Mouse (Mus musculus): Measurements from ENCODE around the gene Golga1. TPM values are rescaled to one million over a fixed set of nuclear protein-coding genes. Genes with fewer than 3 reads are reported as not detected.
"Not testable (repeated sequence)": the region's sequence is repeated elsewhere in the genome, so short reads cannot be mapped to it uniquely, and the experiment has no call there.

Golga1 gene
- polyA plus RNA-seq, 1 experiment from 2014 or later = 10.4 TPM

DNA sequence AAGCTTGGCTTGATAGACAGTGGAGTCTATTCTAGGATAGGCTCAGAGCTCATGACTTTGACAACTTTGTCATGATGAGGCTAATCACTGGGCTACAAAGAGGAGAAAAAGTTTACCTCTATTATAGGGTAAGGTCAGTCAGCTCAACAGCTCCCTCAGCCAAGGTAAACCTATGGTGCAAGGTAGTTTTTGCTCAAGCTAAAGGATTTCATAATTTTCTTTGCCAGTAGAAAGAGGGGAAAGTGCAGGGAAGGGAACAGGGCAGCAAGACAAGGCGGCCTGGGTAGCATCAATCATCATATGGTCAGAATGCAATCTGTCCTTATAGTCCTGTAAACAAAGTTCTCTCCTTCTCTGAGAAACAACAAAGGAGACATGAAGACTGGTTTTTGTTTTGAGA is 25.1 kb downstream of the Golga1 start:
- no peak overlapping the region for H3K4me3 ChIP-seq (replicated peaks)
- H3K9ac ChIP-seq = no peak overlapping the region
- H3K9me3 ChIP-seq (replicated peaks) = no peaks in the 10 kb centered on the region
- no peak overlapping the region for H3K4me2 ChIP-seq
- 82% methylated on average over 1 of the region's 1 CpGs for WGBS (ENCODE audit: insufficient replicate concordance)
- no peaks in the 10 kb centered on the region for H3K27me3 ChIP-seq
- H3K4me1 ChIP-seq (replicated peaks) = no peaks in the 10 kb centered on the region
- H3K36me3 ChIP-seq (replicated peaks) = peaks cover 69% of the 10 kb centered on the region
- no peak for ATAC-seq (ENCODE audit: insufficient read depth)
- H3K27ac ChIP-seq (replicated peaks) = no peak overlapping the region

DNA sequence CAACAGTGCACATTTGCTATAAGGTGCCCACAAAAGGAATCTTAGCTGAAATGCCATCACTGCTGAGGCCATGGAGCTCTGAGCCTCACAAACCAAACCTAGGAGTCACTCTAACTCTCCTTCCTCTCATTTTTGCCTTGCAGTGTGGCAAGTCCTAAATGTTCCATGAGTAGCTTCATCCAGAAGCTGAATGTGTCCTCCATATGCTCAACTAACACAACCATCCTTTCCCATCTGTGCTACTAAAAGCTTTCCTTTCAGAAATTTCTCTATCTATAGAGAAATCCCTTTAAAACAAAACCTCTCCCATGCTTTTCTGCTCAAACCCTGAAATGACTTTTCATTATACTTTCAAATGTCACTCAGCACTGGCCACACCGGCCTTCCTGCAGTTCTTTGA is 33.7 kb downstream of the Golga1 start:
- H3K4me2 ChIP-seq = no peak overlapping the region
- no peak for ATAC-seq (ENCODE audit: insufficient read depth)
- no peak overlapping the region for H3K27ac ChIP-seq (replicated peaks)
- no peak overlapping the region for H3K4me3 ChIP-seq (replicated peaks)
- 76% methylated on average over 1 of the region's 1 CpGs for WGBS (ENCODE audit: insufficient replicate concordance)
- no peaks in the 10 kb centered on the region for H3K9me3 ChIP-seq (replicated peaks)
- H3K9ac ChIP-seq = no peak overlapping the region
- peaks cover 86% of the 10 kb centered on the region for H3K36me3 ChIP-seq (replicated peaks)
- no peaks in the 10 kb centered on the region for H3K27me3 ChIP-seq
- no peaks in the 10 kb centered on the region for H3K4me1 ChIP-seq (replicated peaks)

- Histone ChIP-seq H3K9me3 (replicated peaks) (no peaks in the 10 kb centered on the region), H3K4me1 (replicated peaks) (no peaks in the 10 kb centered on the region), H3K4me2 (no peak overlapping the region), H3K4me3 (replicated peaks) (no peak overlapping the region), H3K27ac (replicated peaks) (no peak overlapping the region), H3K9ac (no peak overlapping the region), H3K36me3 (replicated peaks) (peaks cover 92% of the 10 kb centered on the region), H3K27me3 (no peaks in the 10 kb centered on the region)
- no peak for ATAC-seq (ENCODE audit: insufficient read depth)
- WGBS (ENCODE audit: insufficient replicate concordance) = 78% methylated on average over 1 of the region's 1 CpGs
These were observed 45.3 kb downstream of the Golga1 start for GRCm38 (mm10) chr2:39020004-39020403.

GRCm38 (mm10) chr2:39016581-39016980 is 48.8 kb downstream of the Golga1 start:
- Histone ChIP-seq H3K9ac (no peak overlapping the region), H3K4me2 (no peak overlapping the region), H3K27me3 (no peaks in the 10 kb centered on the region), H3K4me1 (replicated peaks) (peaks cover 14% of the 10 kb centered on the region), H3K4me3 (replicated peaks) (no peak overlapping the region), H3K9me3 (replicated peaks) (no peaks in the 10 kb centered on the region), H3K27ac (replicated peaks) (no peak overlapping the region), H3K36me3 (replicated peaks) (peaks cover 94% of the 10 kb centered on the region)
- no peak for ATAC-seq (ENCODE audit: insufficient read depth)
- 61% methylated on average over 3 of the region's 3 CpGs for WGBS (ENCODE audit: insufficient replicate concordance)

- Histone ChIP-seq H3K36me3 (replicated peaks) (peaks cover 71% of the 10 kb centered on the region), H3K4me2 (no peak overlapping the region), H3K27me3 (no peaks in the 10 kb centered on the region), H3K27ac (replicated peaks) (no peak overlapping the region), H3K4me1 (replicated peaks) (peaks cover 41% of the 10 kb centered on the region), H3K4me3 (replicated peaks) (no peak overlapping the region), H3K9ac (no peak overlapping the region), H3K9me3 (replicated peaks) (no peaks in the 10 kb centered on the region)
- WGBS (ENCODE audit: insufficient replicate concordance) = 78% methylated on average over 7 of the region's 7 CpGs
- ATAC-seq (ENCODE audit: insufficient read depth) = no peak
These were observed 52.5 kb downstream of the Golga1 start for GRCm38 (mm10) chr2:39012768-39013279.

DNA sequence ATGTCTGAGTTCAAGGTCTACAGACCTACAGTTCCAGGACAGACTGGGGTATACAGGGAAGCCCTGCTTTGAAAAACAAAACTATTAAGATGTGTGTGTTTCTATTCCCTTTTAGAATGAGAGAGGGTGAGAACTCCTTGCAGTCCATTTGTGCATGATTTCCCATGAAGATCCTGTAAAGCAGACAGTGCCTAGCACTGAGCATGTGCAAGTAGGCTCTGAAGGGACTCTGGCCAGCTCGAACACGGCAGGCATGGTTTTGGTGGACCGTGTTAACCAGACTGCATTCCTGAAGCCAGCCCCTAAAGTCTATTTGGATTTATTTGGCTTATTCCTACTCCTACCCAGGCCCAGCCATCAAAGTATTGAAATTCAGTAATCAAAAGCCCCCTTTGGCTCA is 53.4 kb downstream of the Golga1 start:
- H3K4me1 ChIP-seq (replicated peaks) = peaks cover 48% of the 10 kb centered on the region
- H3K27me3 ChIP-seq = no peaks in the 10 kb centered on the region
- no peak overlapping the region for H3K4me3 ChIP-seq (replicated peaks)
- no peak overlapping the region for H3K9ac ChIP-seq
- H3K27ac ChIP-seq (replicated peaks) = no peak overlapping the region
- ATAC-seq (ENCODE audit: insufficient read depth) = no peak
- H3K4me2 ChIP-seq = no peak overlapping the region
- no peaks in the 10 kb centered on the region for H3K9me3 ChIP-seq (replicated peaks)
- 74% methylated on average over 3 of the region's 3 CpGs for WGBS (ENCODE audit: insufficient replicate concordance)
- H3K36me3 ChIP-seq (replicated peaks) = peaks cover 62% of the 10 kb centered on the region

GRCm38 (mm10) chr2:39011264-39011663 is 54.1 kb downstream of the Golga1 start:
- ATAC-seq (ENCODE audit: insufficient read depth) = no peak
- Histone ChIP-seq H3K36me3 (replicated peaks) (peaks cover 55% of the 10 kb centered on the region), H3K4me1 (replicated peaks) (peaks cover 54% of the 10 kb centered on the region)

DNA sequence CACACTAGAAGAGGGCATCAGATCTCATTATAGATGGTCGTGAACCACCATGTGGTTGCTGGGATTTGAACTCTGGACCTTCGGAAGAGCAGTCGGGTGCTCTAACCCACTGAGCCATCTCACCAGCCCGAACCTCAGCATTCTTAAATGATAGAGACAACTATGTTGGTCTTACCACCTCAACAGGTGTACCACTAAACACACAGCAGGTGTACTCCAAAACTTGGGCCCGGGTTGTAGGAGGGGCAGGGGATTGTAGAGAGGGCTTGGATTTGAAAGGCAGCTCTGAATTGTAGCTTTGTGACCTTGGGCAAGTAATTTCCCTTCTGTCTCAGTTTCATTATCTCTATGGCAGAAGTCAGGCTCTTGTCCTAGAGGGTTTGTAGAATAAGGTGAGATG is 55.2 kb downstream of the Golga1 start:
- H3K4me3 ChIP-seq (replicated peaks); H3K27ac ChIP-seq (replicated peaks); H3K4me2 ChIP-seq; ATAC-seq (ENCODE audit: insufficient read depth); H3K27me3 ChIP-seq; H3K9ac ChIP-seq; H3K9me3 ChIP-seq (replicated peaks): not testable (repeated sequence)
- 80% methylated on average over 5 of the region's 5 CpGs for WGBS (ENCODE audit: insufficient replicate concordance)
- H3K4me1 ChIP-seq (replicated peaks) = peaks cover 61% of the 10 kb centered on the region
- H3K36me3 ChIP-seq (replicated peaks) = peaks cover 44% of the 10 kb centered on the region

More at GRCm38 (mm10) chr2:39011264-39011663, 54.1 kb downstream of the Golga1 start:
- Histone ChIP-seq H3K4me3 (replicated peaks) (no peak overlapping the region), H3K4me2 (no peak overlapping the region), H3K9me3 (replicated peaks) (no peaks in the 10 kb centered on the region), H3K9ac (no peak overlapping the region), H3K27ac (replicated peaks) (no peak overlapping the region), H3K27me3 (no peaks in the 10 kb centered on the region)

DNA sequence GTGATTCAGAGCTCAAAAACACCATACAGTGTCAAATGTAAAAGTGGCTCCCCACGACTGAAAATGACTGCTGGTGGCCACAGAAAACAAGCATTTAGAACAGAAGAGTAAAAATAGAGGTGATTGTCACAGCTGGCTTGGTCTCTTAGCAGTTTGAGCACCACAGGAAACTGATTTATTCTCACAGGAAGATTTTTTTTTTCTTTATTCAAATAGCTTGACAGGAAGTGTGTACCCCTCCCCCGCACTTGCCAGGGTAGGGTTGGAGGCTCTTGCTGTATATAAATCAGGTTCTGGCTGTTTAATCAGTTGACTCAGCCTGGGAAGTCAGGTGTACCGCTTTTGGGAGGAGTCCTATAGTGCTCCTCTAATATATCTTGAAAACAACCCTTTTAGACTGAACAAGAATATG is 56.4 kb downstream of the Golga1 start:
- Histone ChIP-seq H3K4me2 (peak overlapping the region; percentile 94), H3K9me3 (replicated peaks) (no peaks in the 10 kb centered on the region), H3K36me3 (replicated peaks) (peaks cover 34% of the 10 kb centered on the region), H3K27ac (replicated peaks) (peak overlapping the region; percentile 95), H3K4me1 (replicated peaks) (peaks cover 67% of the 10 kb centered on the region), H3K27me3 (no peaks in the 10 kb centered on the region), H3K4me3 (replicated peaks) (peak overlapping the region; percentile 88), H3K9ac (peak overlapping the region; percentile 92)
- no peak for ATAC-seq (ENCODE audit: insufficient read depth)
- 12% methylated on average over 3 of the region's 3 CpGs for WGBS (ENCODE audit: insufficient replicate concordance)

- no peaks in the 10 kb centered on the region for H3K9me3 ChIP-seq (replicated peaks)
These were observed 56.9 kb downstream of the Golga1 start for GRCm38 (mm10) chr2:39008350-39008851.

DNA sequence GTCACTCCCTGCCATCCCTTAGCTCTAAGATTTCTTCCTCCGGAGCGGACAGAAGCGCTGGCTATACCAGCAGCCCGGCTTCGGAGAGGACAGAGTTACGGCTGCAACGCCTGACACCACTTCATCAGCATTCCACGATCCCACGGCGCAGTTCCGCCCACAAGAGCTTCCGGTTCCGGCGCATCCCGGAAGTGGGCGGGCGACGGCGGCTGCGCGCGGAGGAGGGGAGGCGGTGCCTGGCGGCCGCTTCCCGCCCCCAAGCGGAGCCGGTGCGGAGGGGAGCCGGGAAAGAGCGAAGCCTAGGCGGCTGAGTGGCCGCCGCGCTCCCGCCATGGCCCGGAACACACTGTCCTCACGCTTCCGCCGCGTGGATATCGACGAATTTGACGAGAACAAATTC is 57.5 kb downstream of the Golga1 start:
- H3K4me2 ChIP-seq = peak overlapping the region; percentile 94
- peak overlapping the region; percentile 88 for H3K4me3 ChIP-seq (replicated peaks)
- H3K9ac ChIP-seq = peak overlapping the region; percentile 92
- H3K27me3 ChIP-seq = no peaks in the 10 kb centered on the region
- ATAC-seq (ENCODE audit: insufficient read depth) = peak; percentile 80
- H3K9me3 ChIP-seq (replicated peaks) = no peaks in the 10 kb centered on the region
- WGBS (ENCODE audit: insufficient replicate concordance) = under 1% methylated on average over 44 of the region's 44 CpGs
- H3K27ac ChIP-seq (replicated peaks) = peak overlapping the region; percentile 95
- peaks cover 74% of the 10 kb centered on the region for H3K4me1 ChIP-seq (replicated peaks)
- H3K36me3 ChIP-seq (replicated peaks) = peaks cover 34% of the 10 kb centered on the region

More at GRCm38 (mm10) chr2:39008350-39008851, 56.9 kb downstream of the Golga1 start:
- ATAC-seq (ENCODE audit: insufficient read depth) = peak; percentile 30
- Histone ChIP-seq H3K36me3 (replicated peaks) (peaks cover 34% of the 10 kb centered on the region), H3K4me2 (peak overlapping the region; percentile 94), H3K4me3 (replicated peaks) (peak overlapping the region; percentile 88), H3K4me1 (replicated peaks) (peaks cover 73% of the 10 kb centered on the region), H3K27ac (replicated peaks) (peak overlapping the region; percentile 95), H3K9ac (peak overlapping the region; percentile 92), H3K27me3 (no peaks in the 10 kb centered on the region)
- 0% methylated on average over 25 of the region's 25 CpGs for WGBS (ENCODE audit: insufficient replicate concordance)

DNA sequence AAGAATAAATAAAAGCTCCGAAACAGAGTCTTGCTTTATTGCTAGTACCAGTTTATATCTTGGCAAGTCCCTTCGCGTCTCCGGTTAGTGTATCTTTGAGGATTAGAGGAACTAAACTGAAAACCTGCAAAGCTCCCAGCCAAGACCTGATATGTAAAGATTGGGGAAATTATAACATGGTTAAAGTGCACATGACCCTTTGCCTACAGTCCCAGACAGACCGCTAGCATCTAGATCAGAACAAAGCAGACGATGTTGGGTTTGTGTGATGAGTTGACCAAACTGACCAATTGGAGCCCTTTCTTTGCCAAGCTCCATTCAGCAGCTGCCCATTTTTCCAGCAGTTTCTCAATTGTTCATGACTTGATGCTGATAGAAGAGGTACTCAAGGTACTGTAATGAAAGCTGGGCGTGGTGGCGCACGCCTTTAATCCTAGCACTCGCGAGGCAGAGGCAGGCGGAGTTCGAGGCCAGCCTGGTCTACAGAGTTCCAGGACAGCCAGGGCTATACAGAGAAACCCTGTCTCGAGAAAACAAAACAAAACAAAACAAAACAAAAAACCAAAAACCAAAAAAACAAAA is 59.1 kb downstream of the Golga1 start:
- peak overlapping the region; percentile 12 for H3K27ac ChIP-seq (replicated peaks)
- H3K4me3 ChIP-seq (replicated peaks) = peak overlapping the region; percentile 89
- H3K4me1 ChIP-seq (replicated peaks) = peaks cover 79% of the 10 kb centered on the region

More for the DNA sequence above, 59.1 kb downstream of the Golga1 start:
- H3K9me3 ChIP-seq (replicated peaks) = no peaks in the 10 kb centered on the region
- no peaks in the 10 kb centered on the region for H3K27me3 ChIP-seq
- no peak for ATAC-seq (ENCODE audit: insufficient read depth)
- H3K36me3 ChIP-seq (replicated peaks) = peaks cover 36% of the 10 kb centered on the region
- WGBS (ENCODE audit: insufficient replicate concordance) = 76% methylated on average over 14 of the region's 14 CpGs
- H3K4me2 ChIP-seq = peak overlapping the region; percentile 94
- no peak overlapping the region for H3K9ac ChIP-seq

Measured in liver, embryonic 15.5 days (tissue).